Mouse (Mus musculus) heart, adult 2 months (tissue): ENCODE data around the gene Stx8.

Experiments used
- CTCF ChIP-seq: fragments of 200-600 bp; IDR thresholded peaks from 2 replicates; pipeline ENCODE4 v1.8.1; 2022; ENCODE audit warnings: antibody characterized with exemption, mild to moderate bottlenecking, moderate library complexity
- EP300 ChIP-seq: fragments of 200-500 bp; IDR thresholded peaks from 2 replicates; pipeline ENCODE4 v1.6.1; 2011; ENCODE audit warnings: low read depth, low read length, control low read depth; ENCODE audit not compliant: insufficient read depth
- POLR2A ChIP-seq: fragments of 200-500 bp; IDR thresholded peaks from 2 replicates; pipeline ENCODE4 v1.6.1; 2011; ENCODE audit warnings: mild to moderate bottlenecking, low read depth, low read length, control low read depth; ENCODE audit not compliant: insufficient read depth

GRCm38 (mm10) chr11:68018191-68018590 is 52.2 kb downstream of the Stx8 start:
- TF ChIP-seq CTCF (no peak), POLR2A (no peak), EP300 (no peak)
